Comparison of ENCODE assay signal across 28 mouse cellular contexts in the genomic region with DNA sequence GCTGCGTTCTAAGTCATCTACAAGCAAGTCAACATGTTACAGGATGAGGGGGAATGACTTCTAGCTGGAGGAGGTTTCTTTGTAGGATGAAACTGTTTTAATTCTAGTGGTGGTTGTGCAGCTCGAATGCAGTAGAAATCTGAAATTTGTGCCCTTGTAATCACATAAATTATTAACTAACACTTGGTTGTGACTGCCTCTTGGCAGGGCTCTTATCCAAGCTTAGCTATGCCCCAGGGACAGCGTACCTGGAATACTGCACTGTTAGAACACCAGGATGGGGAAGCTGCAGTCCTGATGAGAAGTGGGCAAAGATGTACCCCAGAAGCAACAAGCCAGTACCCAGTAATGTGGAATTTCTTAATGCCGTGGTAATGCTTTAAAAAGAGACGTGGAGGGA. TPM values are rescaled to one million over a fixed set of nuclear protein-coding genes. Genes with fewer than 3 reads are reported as not detected.
DNase-seq lines count a peak whose midpoint lies in the region; ATAC-seq lines count a peak whose summit lies in the region.
"Had no signal": no experiment of that assay in that cellular context is flagged by ENCODE, and none has a peak within 500 bp of the region (broad histone marks: within the 10 kb centered on the region; RNA-seq: fewer than 3 reads in every experiment).

No protein-coding gene starts in this region.

- intact Hi-C loops in heart, postnatal 25 days (cut with DNase I) = no loop called here

- H3K4me3 ChIP-seq in kidney, embryonic 15.5 days (replicated peaks) = no peak overlapping the region
- no peak overlapping the region for H3K4me3 ChIP-seq in kidney, embryonic 16.5 days (ENCODE audit: low read length)
- H3K4me3 ChIP-seq: embryonic facial prominence, embryonic 10.5 days; embryonic facial prominence, embryonic 13.5 days; erythroblast, embryonic 14.5 days; forebrain, embryonic 12.5 days; forebrain, embryonic 15.5 days; heart, adult 2 months; heart, embryonic 10.5 days; heart, embryonic 13.5 days; hindbrain, embryonic 12.5 days had no signal

- H3K27me3 ChIP-seq in kidney, embryonic 15.5 days = no peaks in the 10 kb centered on the region
- H3K27me3 ChIP-seq in kidney, embryonic 16.5 days (ENCODE audit: insufficient read depth, low read length) = no peaks in the 10 kb centered on the region
- H3K27me3 ChIP-seq: embryonic facial prominence, embryonic 13.5 days; forebrain, embryonic 12.5 days; forebrain, embryonic 15.5 days; heart, embryonic 13.5 days; hindbrain, embryonic 12.5 days had no signal

- no peak overlapping the region for H3K4me2 ChIP-seq in kidney, embryonic 15.5 days
- no peak overlapping the region for H3K4me2 ChIP-seq in kidney, embryonic 16.5 days (replicated peaks; ENCODE audit: low read depth, low read length)
- H3K4me2 ChIP-seq: embryonic facial prominence, embryonic 13.5 days; forebrain, embryonic 12.5 days; forebrain, embryonic 15.5 days; heart, embryonic 13.5 days; hindbrain, embryonic 12.5 days had no signal

- peak; percentile 54 for DNase-seq in heart, adult 11 months
- DNase-seq in heart, postnatal 25 days (ENCODE audit: low spot score) = no peak
- DNase-seq in kidney, adult 18-20 months = peak; percentile 13
- DNase-seq in kidney, adult 9 months = peak; percentile 66
- peak; percentile 32 to 48 for DNase-seq in kidney, postnatal 36 days
- DNase-seq: adrenal gland, adult 8-10 months; adrenal gland, postnatal 25 days; cerebellum, adult 11-12 months; cerebellum, adult 8-10 months; cerebellum, postnatal 10 days; cerebellum, postnatal 36 days; embryo, embryonic 11 days; gastrocnemius, postnatal 25 days; heart, adult 2 months; heart, postnatal 14 days had no signal

- no peaks in the 10 kb centered on the region for H3K9me3 ChIP-seq in kidney, embryonic 15.5 days (replicated peaks)
- no peaks in the 10 kb centered on the region for H3K9me3 ChIP-seq in kidney, embryonic 16.5 days (ENCODE audit: low read length)
- H3K9me3 ChIP-seq: embryonic facial prominence, embryonic 10.5 days; embryonic facial prominence, embryonic 13.5 days; forebrain, embryonic 12.5 days; forebrain, embryonic 15.5 days; heart, embryonic 10.5 days; hindbrain, embryonic 12.5 days had no signal

- no peak overlapping the region for H3K27ac ChIP-seq in kidney, embryonic 15.5 days
- H3K27ac ChIP-seq in kidney, embryonic 16.5 days (ENCODE audit: low read length) = no peak overlapping the region
- H3K27ac ChIP-seq: embryonic facial prominence, embryonic 10.5 days; embryonic facial prominence, embryonic 13.5 days; forebrain, embryonic 12.5 days; forebrain, embryonic 15.5 days; heart, adult 2 months; heart, embryonic 10.5 days; heart, embryonic 13.5 days; hindbrain, embryonic 12.5 days had no signal

- H3K36me3 ChIP-seq in kidney, embryonic 15.5 days = no peaks in the 10 kb centered on the region
- H3K36me3 ChIP-seq in kidney, embryonic 16.5 days (ENCODE audit: insufficient read depth, low read length) = no peaks in the 10 kb centered on the region
- H3K36me3 ChIP-seq: embryonic facial prominence, embryonic 10.5 days; embryonic facial prominence, embryonic 13.5 days; forebrain, embryonic 12.5 days; forebrain, embryonic 15.5 days; heart, embryonic 10.5 days; heart, embryonic 13.5 days; hindbrain, embryonic 12.5 days had no signal

- H3K9ac ChIP-seq in kidney, embryonic 15.5 days = no peak overlapping the region
- H3K9ac ChIP-seq in kidney, embryonic 16.5 days (replicated peaks; ENCODE audit: low read length) = no peak overlapping the region
- H3K9ac ChIP-seq: embryonic facial prominence, embryonic 13.5 days; forebrain, embryonic 12.5 days; forebrain, embryonic 15.5 days; heart, embryonic 13.5 days; hindbrain, embryonic 12.5 days had no signal

- 83% methylated on average over 5 of the region's 5 CpGs for WGBS in kidney, embryonic 15.5 days
- WGBS in kidney, embryonic 16.5 days = 78% methylated on average over 5 of the region's 5 CpGs

- H3K4me1 ChIP-seq in kidney, embryonic 15.5 days = no peaks in the 10 kb centered on the region
- no peaks in the 10 kb centered on the region for H3K4me1 ChIP-seq in kidney, embryonic 16.5 days (ENCODE audit: insufficient read depth, low read length)
- H3K4me1 ChIP-seq: embryonic facial prominence, embryonic 13.5 days; forebrain, embryonic 15.5 days; heart, embryonic 10.5 days; heart, embryonic 13.5 days; hindbrain, embryonic 12.5 days had no signal

- ATAC-seq in kidney, embryonic 15.5 days (replicated peaks; ENCODE audit: low FRiP score) = no peak
- no peak for ATAC-seq in kidney, embryonic 16.5 days (ENCODE audit: low FRiP score, low TSS enrichment)
- no peak for ATAC-seq in megakaryocyte, adult 5-6 weeks (ENCODE audit: poor library complexity, severe bottlenecking)
- ATAC-seq: activated CD4-positive, CD25-positive, alpha-beta regulatory T cell, adult 4 months; forebrain, embryonic 15.5 days had no signal

RNA-seq across cellular contexts. Expression of a gene that starts 36.9 kb away (rescaled TPM):
- under 1 TPM; 0.16 to 0.75 TPM for total RNA-seq in heart, postnatal 25 days (2021)
- polyA plus RNA-seq in kidney, embryonic 15.5 days (2015; fragmentation: Nextera tagmentation; extraction: Ambion mirVana) = 5.3 and 5.4 TPM in 2 replicates
- polyA plus RNA-seq in kidney, embryonic 16.5 days (2015; fragmentation: Nextera tagmentation; extraction: Ambion mirVana) = 6.0 and 7.8 TPM in 2 replicates
- total RNA-seq in megakaryocyte, adult 5-6 weeks (2015) = not detected in 2 replicates
- total RNA-seq in megakaryocyte, adult 5-6 weeks (2017) = not detected in 2 replicates
- total RNA-seq: ES-E14 had no signal
- polyA plus RNA-seq: erythroblast, embryonic 14.5 days had no signal
